Mouse (Mus musculus) hindbrain, embryonic 11.5 days (tissue): ENCODE data around the gene Hagh. TPM values are rescaled to one million over a fixed set of nuclear protein-coding genes. Genes with fewer than 3 reads are reported as not detected.

Experiments used
- ATAC-seq: fragments of 200-750 bp; cut with Nextera tagmentation; 2 replicates; pipeline ENCODE4 v1.8.0; 2017; ENCODE audit warnings: mild to moderate bottlenecking, moderate TSS enrichment, moderate library complexity; ENCODE audit not compliant: low FRiP score
- DNase-seq: peaks from one replicate; pipeline ENCODE4 v3.0.0-alpha.2; 2015; ENCODE audit warnings: low spot score
- H3K27ac ChIP-seq: fragments of 300-500 bp; sonication (generic); 2 replicates; pipeline ENCODE4 v1.5.1; 2014; ENCODE audit warnings: mild to moderate bottlenecking, low read depth, low read length
- H3K27me3 ChIP-seq: fragments of 300-500 bp; sonication (generic); 2 replicates; pipeline ENCODE4 v1.6.1; 2014; ENCODE audit warnings: mild to moderate bottlenecking, low read length, moderate library complexity, mixed read lengths; ENCODE audit not compliant: control insufficient read depth, insufficient read depth
- H3K36me3 ChIP-seq: fragments of 300-500 bp; sonication (generic); 2 replicates; pipeline ENCODE4 v1.6.1; 2014; ENCODE audit warnings: mild to moderate bottlenecking, low read length, moderate library complexity, mixed read lengths; ENCODE audit not compliant: control insufficient read depth, insufficient read depth
- H3K4me1 ChIP-seq: fragments of 300-500 bp; sonication (generic); replicated peaks from 2 replicates; pipeline ENCODE4 v1.6.1; 2014; ENCODE audit warnings: low read length, mixed read lengths; ENCODE audit not compliant: control insufficient read depth, insufficient read depth
- H3K4me2 ChIP-seq: fragments of 300-500 bp; sonication (generic); replicated peaks from 2 replicates; pipeline ENCODE4 v1.6.1; 2014; ENCODE audit warnings: mild to moderate bottlenecking, low read depth, low read length
- H3K4me3 ChIP-seq: fragments of 300-500 bp; sonication (generic); 2 replicates; pipeline ENCODE4 v1.5.1; 2014; ENCODE audit warnings: low read depth, low read length
- H3K9ac ChIP-seq: fragments of 300-500 bp; sonication (generic); 2 replicates; pipeline ENCODE4 v1.6.1; 2014; ENCODE audit warnings: low read depth, low read length
- H3K9me3 ChIP-seq: fragments of 300-500 bp; sonication (generic); 2 replicates; pipeline ENCODE4 v1.6.1; 2016; ENCODE audit warnings: low read length; ENCODE audit not compliant: control insufficient read depth
- WGBS: fragments of 180-500 bp; shearing (Covaris S2); extraction: QIAGEN DNeasy Blood & Tissue Kit; methylation state at CpG from one replicate; pipeline ENCODE4 v1.1.7; 2014; 5-methylcytosine and 5-hydroxymethylcytosine counted together
- polyA plus RNA-seq: library from polyadenylated mRNA; unstranded; fragments of >200 nt; fragmentation: Nextera tagmentation; extraction: Ambion mirVana; gene quantifications from 2 replicates; pipeline ENCODE4 v1.2.1, GENCODE M21; 2014

The Hagh gene
- polyA plus RNA-seq, 1 experiment from 2014 or later: 31.5 TPM

DNA sequence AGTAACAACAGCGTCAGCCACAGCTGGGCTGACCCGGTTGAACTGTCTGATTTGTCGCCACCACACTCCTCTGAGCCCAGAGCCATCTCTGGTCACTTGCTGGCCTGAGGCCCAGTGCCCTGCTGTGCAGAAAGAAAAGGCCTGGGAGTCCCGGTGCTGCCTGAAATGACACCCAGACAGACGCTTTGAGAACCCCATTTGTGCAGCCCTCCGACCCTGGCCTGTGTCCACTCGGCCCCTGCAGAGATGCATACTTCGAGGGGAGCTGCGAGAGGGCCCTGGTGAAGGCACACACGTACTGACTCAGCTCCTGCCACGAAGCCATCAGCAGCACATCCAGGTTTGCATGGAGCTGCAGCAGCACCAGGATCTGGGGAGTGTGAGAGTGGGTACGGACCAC lies 52.8 kb downstream of the Hagh start:
- Histone ChIP-seq H3K4me3 (no peak overlapping the region), H3K4me1 (peaks cover 6% of the 10 kb centered on the region; the same call in 1 of the 2 replicates), H3K4me2 (no peak overlapping the region), H3K27ac (no peak overlapping the region), H3K9ac (no peak overlapping the region), H3K9me3 (no peaks in the 10 kb centered on the region), H3K36me3 (peaks cover 4% of the 10 kb centered on the region), H3K27me3 (no peaks in the 10 kb centered on the region)
- ATAC-seq (no peak), DNase-seq (no peak)
- 89% methylated on average over 12 of the region's 12 CpGs for WGBS

DNA sequence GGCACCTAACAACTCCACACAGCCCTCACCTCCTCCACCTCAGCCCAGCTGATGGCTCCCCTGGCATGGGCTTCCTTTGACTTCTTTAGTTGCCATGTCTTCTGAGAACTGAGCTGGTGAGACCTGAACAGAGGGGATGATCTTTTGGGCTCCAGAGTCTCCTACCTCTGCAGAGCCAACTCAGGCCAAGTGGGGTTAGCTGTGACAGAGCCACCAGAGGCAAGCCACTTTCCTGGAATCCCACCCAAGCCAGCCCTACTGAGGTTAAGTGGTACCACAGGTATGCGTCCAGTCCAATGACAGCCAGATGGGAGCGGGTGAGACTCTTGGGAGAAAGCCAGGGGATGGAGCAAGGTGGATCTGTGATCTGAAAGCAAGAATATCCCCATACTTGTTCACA lies 53.3 kb downstream of the Hagh start:
- peaks cover 7% of the 10 kb centered on the region for H3K36me3 ChIP-seq
- H3K4me2 ChIP-seq: no peak overlapping the region
- 98% methylated on average over 2 of the region's 2 CpGs for WGBS

DNA sequence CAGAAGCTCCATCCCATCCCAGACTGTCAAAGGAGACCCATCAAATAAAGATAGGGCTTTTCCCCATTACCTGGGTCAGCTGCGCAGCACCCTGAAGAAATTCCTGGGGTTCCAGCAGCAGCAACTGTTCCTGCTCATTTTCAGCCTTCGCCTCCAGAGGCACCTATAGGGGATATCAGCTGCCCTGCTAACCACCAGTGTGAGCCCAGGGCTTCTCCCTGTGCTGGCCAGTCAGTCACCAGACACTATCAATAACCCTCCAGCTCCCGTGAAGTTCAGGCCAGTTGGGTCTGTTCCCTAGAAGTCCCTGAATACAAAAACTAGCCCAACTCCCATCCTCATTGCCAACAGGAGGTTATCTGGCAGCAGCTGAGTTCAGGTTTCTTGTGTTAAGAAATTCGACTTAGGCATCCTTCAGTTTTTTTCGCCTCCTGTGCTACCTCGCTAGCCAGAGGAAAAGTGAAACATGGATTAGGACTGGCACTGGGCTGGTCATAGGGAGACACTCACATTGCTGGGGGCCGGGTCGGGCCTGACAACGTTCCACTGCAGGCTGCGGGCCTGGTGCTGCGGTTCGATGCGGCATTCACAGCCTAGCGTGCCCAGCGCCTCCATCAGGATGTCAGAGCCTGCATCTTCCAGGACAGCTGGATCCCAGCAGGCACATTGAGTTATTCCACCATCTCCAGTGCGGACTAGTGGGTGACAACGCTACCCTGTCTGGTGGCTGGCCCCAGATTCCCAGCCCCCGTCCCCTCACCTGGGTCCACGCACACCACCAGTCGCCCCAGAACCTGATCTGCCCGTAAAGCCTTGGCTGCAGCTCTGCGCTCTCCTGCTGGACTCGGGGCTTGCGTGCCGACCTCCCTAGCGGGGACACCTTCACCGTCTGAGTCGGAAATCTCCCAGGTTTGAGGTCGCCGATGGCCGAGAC lies 54.4 kb downstream of the Hagh start:
- peak overlapping the region; percentile 78 for H3K27ac ChIP-seq
- H3K4me1 ChIP-seq: peaks cover 5% of the 10 kb centered on the region; the same call in 1 of the 2 replicates
- peak; percentile 29 for ATAC-seq
- no peaks in the 10 kb centered on the region for H3K27me3 ChIP-seq
- peak overlapping the region; percentile 77 for H3K4me2 ChIP-seq
- no peak for DNase-seq
- H3K36me3 ChIP-seq: peaks cover 13% of the 10 kb centered on the region
- peak overlapping the region; percentile 82 for H3K4me3 ChIP-seq
- H3K9me3 ChIP-seq: no peaks in the 10 kb centered on the region
- H3K9ac ChIP-seq: peak overlapping the region; percentile 87
- 10% methylated on average over 31 of the region's 31 CpGs for WGBS

More for the DNA sequence above, 53.3 kb downstream of the Hagh start:
- Histone ChIP-seq H3K9ac (no peak overlapping the region), H3K27me3 (no peaks in the 10 kb centered on the region), H3K4me1 (peaks cover 5% of the 10 kb centered on the region; the same call in 1 of the 2 replicates), H3K9me3 (no peaks in the 10 kb centered on the region), H3K27ac (no peak overlapping the region), H3K4me3 (no peak overlapping the region)
- ATAC-seq: no peak
- DNase-seq: no peak

DNA sequence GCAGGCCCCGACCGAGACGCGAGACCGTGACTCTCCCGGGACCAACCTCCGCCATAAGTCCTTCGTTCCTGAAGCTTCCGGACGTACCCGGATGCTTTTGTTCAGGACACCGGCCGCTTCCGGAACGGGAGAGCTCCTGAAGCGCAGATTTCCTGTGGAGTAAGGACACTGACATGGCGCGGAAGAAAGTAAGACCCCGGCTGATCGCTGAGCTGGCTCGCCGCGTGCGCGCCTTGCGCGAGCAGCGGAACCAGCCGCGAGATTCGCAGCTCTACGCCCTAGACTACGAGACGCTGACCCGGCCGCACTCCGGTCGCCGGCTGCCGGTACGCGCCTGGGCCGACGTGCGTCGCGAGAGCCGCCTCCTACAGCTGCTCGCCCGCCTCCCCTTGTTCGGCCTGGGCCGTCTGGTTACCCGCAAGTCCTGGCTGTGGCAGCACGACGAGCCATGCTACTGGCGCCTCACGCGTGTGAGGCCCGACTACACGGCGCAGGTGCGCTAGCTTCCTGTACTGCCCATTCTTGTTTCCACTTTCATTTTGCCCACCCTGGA lies 55.1 kb downstream of the Hagh start, which contains the start of the genes Eme2 and Mrps34:
TSS of gene Eme2 (minus strand) at position 93 of the 553 bp plus-strand sequence.
TSS of gene Mrps34 (plus strand) at position 122 of the 553 bp plus-strand sequence.
- peak within 1 kb of the TSS; percentile 77 for H3K4me2 ChIP-seq
- no peaks in the 10 kb centered on the region for H3K9me3 ChIP-seq
- ATAC-seq (peak; percentile 56), DNase-seq (peak; percentile 91)
- no peaks in the 10 kb centered on the region for H3K27me3 ChIP-seq
- peak within 1 kb of the TSS; percentile 87 for H3K9ac ChIP-seq
- H3K27ac ChIP-seq: peak within 1 kb of the TSS; percentile 78
- H3K36me3 ChIP-seq: peaks cover 16% of the 10 kb centered on the region
- H3K4me1 ChIP-seq: peaks cover 5% of the 10 kb centered on the region; the same call in 1 of the 2 replicates
- H3K4me3 ChIP-seq: peak within 1 kb of the TSS; percentile 82
- WGBS: under 1% methylated on average over 62 of the region's 62 CpGs

DNA sequence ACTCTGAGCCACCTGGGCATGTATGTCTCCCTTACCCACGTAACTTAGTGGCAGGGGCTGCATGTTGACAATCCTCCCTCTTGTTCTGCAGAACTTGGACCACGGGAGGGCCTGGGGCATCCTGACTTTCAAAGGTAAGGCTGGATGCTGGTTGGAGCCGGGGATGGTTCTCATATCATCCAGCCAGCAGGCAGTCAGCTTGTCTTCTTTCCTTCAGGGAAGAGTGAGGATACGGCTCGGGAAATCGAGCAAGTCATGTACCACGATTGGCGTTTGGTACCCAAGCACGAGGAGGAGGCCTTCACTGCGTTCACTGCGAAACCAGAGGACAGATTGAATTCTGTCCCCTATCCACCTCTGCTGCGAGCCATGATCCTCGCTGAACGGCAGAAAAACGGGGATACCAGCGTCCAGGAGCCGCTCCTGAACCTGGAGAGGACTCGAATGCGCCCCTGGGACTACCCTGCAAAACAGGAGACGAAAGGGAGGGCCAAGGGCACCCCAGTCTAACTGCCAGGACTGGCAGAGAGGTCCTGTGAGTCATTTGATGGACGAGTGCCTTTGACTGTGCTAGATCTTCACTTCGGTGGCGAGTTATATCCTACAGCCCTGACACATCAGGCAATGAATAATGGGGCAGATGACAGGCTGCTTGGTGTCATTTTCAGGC lies 55.8 kb downstream of the Hagh start:
- DNase-seq (no peak), ATAC-seq (no peak)
- WGBS: 12% methylated on average over 23 of the region's 23 CpGs
- H3K4me3 ChIP-seq: peak overlapping the region; percentile 82
- H3K9ac ChIP-seq: peak overlapping the region; percentile 87
- H3K4me1 ChIP-seq: peaks cover 5% of the 10 kb centered on the region; the same call in 1 of the 2 replicates
- peak overlapping the region; percentile 77 for H3K4me2 ChIP-seq
- peak overlapping the region; percentile 78 for H3K27ac ChIP-seq
- H3K9me3 ChIP-seq: no peaks in the 10 kb centered on the region
- peaks cover 21% of the 10 kb centered on the region for H3K36me3 ChIP-seq
- no peaks in the 10 kb centered on the region for H3K27me3 ChIP-seq

DNA sequence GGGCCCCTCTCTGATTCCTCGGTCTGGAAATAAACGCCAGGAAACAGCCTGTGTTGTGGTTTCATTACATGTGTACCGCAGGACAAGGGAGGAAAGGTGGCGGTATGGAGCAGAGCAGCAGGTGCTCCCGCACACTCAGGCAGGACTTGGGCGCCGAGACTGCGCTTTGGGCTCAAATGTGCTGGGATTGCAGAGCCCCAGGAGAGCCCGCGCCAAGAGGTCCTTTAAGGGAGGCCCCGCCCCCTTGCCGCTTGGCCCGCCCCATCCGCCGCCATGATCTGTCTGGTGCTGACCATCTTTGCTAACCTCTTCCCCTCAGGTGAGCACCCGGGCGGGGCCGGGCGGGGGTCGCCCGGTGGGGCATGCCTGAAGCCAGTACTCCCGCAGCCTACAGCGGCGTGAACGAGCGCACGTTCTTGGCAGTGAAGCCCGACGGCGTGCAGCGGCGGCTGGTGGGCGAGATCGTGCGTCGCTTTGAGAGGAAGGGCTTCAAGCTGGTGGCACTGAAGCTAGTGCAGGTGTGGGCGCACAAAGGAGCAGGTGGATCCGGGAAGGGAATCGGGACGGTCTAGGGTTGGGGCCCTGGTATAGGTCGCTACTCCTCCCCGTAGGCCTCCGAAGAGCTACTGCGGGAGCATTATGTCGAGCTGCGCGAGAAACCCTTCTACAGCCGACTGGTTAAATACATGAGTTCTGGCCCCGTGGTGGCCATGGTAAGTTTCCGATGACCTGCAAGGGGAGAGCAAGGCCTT lies 56.5 kb downstream of the Hagh start, which contains the start of gene Nme3:
TSS of gene Nme3 (plus strand) at position 260 of the 752 bp plus-strand sequence.
- H3K27me3 ChIP-seq: no peaks in the 10 kb centered on the region
- peak within 1 kb of the TSS; percentile 77 for H3K4me2 ChIP-seq
- peak within 1 kb of the TSS; percentile 87 for H3K9ac ChIP-seq
- H3K4me3 ChIP-seq: peak within 1 kb of the TSS; percentile 82
- H3K36me3 ChIP-seq: peaks cover 27% of the 10 kb centered on the region
- ATAC-seq (peak; percentile 62), DNase-seq (peak; percentile 81)
- 3% methylated on average over 48 of the region's 50 CpGs for WGBS
- H3K27ac ChIP-seq: peak within 1 kb of the TSS; percentile 78
- peaks cover 5% of the 10 kb centered on the region; the same call in 1 of the 2 replicates for H3K4me1 ChIP-seq
- no peaks in the 10 kb centered on the region for H3K9me3 ChIP-seq

DNA sequence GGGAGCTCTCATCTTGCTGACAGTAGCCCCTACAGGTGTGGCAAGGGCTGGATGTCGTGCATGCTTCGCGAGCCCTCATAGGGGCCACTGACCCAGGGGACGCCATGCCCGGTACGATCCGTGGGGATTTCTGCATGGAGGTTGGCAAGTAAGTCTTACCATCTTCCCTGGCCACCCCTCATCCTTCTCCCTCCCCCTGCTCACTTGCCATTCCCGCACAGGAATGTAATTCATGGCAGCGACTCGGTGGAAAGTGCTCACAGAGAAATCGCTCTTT lies 57.0 kb downstream of the Hagh start:
- H3K4me1 ChIP-seq: peaks cover 5% of the 10 kb centered on the region; the same call in 1 of the 2 replicates
- H3K4me3 ChIP-seq: peak overlapping the region; percentile 82
- peak overlapping the region; percentile 76 for H3K27ac ChIP-seq
- no peaks in the 10 kb centered on the region for H3K9me3 ChIP-seq
- H3K36me3 ChIP-seq: peaks cover 30% of the 10 kb centered on the region
- no peaks in the 10 kb centered on the region for H3K27me3 ChIP-seq
- peak overlapping the region; percentile 77 for H3K4me2 ChIP-seq
- WGBS: 42% methylated on average over 11 of the region's 11 CpGs
- no peak for ATAC-seq
- DNase-seq: no peak
- peak overlapping the region; percentile 86 for H3K9ac ChIP-seq

DNA sequence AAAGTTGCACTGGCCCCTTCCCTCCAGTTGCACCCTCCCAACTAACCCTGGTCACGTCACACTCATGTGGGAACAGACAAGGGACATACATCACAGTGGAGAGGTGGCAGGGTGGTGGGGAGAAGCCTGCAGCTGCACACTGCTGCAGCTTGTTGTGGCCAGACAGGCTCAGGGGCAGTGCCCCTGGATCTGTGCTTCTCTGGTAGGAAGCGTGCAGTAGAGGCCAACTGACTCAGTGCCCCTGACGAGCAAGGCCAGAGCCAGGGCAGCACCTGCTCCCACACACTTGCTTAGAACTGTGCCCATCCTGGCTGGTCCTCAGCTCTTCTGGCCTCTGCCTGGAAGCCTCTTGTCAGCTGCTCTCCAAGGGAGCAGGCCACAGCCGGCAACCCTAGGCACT lies 57.7 kb downstream of the Hagh start:
- H3K9me3 ChIP-seq: no peaks in the 10 kb centered on the region
- H3K4me1 ChIP-seq: peaks cover 5% of the 10 kb centered on the region; the same call in 1 of the 2 replicates
- DNase-seq (no peak), ATAC-seq (no peak)
- peak overlapping the region; percentile 86; the same call in 1 of the 2 replicates for H3K9ac ChIP-seq
- peaks cover 33% of the 10 kb centered on the region for H3K36me3 ChIP-seq
- peak overlapping the region; percentile 82; the same call in 1 of the 2 replicates for H3K4me3 ChIP-seq
- H3K27ac ChIP-seq: no peak overlapping the region
- WGBS: 75% methylated on average over 4 of the region's 4 CpGs
- H3K4me2 ChIP-seq: no peak overlapping the region
- H3K27me3 ChIP-seq: no peaks in the 10 kb centered on the region
